Mouse (Mus musculus) layer of hippocampus, postnatal 14 days (tissue): ENCODE results near the gene Kpna7. TPM values are rescaled to one million over a fixed set of nuclear protein-coding genes. Genes with fewer than 3 reads are reported as not detected.
A peak's percentile ranks its signal among the peaks of the same experiment; 100 is the strongest.
"Not testable (repeated sequence)": the region's sequence is repeated elsewhere in the genome, so short reads cannot be mapped to it uniquely, and the experiment has no call there.

Source experiments
- DNase-seq, 2 experiments: peaks; one replicate each; pipeline ENCODE4 v3.0.0; 2021 to 2022; ENCODE audit warnings: low spot score in 2 of 2, mixed read lengths in 1 of 2
- total RNA-seq, 2 experiments: library from RNA; stranded (reverse); gene quantifications; 2 replicates each; pipeline ENCODE4 v1.2.3; 2021

Kpna7 gene
- total RNA-seq, 2 experiments from 2014 or later, result not detected

DNA sequence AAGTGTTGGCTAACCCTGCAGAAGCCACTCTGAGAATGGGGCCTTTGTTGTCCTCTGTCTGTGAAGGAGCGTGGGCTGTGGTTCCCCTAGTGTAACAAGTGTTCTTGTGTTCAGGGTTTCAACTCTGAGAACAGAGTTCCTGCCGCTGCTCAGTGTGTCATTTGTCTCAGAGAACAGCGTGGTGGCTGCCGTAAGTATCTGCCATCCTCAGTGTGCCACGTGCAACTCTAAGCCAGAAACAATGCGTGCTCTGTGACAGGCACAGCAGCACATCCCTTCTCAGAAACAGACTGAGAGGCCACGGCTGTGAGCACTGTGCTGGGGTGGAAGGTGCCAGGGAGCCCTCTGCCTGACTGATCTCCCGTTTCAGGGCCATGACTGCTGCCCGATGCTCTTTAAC lies 20.5 kb upstream of the Kpna7 start:
- DNase-seq, result peak in 1 of 2 experiments; percentile 47

DNA sequence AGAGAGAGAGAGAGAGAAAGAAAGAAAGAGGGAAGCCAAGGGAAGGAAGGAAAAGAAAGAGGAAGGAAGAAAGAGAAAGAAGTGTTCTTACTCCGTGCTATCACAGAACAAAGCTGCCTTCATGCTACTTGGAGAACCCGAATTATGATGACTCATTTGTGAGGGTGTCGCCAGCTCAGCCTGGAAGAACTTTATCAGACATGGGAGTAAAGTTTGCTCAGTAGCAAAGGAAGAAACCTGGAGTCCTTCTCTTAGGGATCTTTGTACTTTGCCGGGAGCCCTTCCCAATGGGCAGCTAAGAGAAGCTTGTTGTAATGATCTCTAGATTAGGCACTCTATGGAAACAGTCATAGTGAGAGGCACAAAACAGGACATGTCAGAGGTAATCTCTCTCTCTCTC lies 18.9 kb upstream of the Kpna7 start:
- no peak for DNase-seq

DNA sequence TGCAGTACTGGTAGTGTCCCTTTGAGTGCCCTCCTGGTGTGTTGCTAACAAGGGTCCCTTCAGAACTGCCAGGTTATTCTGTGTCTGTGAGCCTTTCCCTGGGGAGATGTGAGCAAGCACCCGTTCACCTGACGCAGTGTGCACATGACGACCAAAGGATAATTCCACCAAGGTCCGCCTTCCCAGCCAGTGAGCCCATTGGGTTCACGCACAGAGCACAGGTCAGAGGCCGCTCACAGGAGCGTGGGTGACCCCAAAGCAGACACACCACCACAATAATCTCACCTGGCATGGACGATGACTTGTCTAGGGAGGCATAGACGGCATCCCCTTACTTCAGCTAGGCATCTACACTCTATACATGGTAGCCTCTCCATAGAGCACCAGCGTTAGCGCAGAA lies 17.6 kb upstream of the Kpna7 start:
- not testable (repeated sequence) for DNase-seq

DNA sequence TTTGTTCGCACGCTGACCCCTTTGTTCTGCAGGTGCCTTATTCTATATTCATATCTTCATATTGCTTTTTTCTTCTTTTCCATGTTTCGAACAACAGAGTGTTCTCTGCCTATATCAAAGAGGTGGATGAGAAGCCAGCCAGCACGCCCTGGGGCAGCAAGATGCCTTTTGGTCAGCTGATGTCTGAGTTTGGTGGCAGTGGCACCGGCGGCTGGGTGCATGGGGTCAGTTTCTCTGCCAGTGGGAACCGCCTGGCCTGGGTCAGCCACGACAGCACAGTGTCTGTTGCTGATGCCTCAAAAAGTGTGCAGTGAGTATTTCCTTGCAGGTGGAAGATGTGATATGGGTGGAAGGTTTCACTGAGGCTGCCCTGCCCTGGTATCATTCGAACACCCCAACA lies 17.1 kb upstream of the Kpna7 start:
- DNase-seq, result no peak

DNA sequence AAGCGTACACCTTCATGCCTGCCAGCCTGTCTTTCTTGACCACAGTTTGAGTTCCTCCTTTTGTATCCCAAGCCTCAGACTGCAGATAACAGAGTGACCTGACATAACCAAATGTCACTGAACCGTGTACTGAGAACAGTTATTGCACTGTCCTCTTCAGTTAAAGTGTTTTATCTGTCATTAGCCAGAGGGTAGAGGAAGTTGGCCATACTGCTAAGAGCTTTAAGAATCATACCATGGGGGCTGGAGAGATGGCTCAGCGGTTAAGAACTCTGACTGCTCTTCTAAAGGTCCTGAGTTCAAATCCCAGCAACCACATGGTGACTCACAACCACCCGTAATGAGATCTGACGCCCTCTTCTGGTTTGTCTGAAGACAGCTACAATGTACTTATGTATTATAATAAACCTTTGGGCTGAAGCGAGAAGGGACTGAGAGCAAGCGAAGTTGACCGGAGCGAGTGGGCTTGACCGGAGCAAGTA lies 14.6 kb upstream of the Kpna7 start:
- DNase-seq, result no peak

DNA sequence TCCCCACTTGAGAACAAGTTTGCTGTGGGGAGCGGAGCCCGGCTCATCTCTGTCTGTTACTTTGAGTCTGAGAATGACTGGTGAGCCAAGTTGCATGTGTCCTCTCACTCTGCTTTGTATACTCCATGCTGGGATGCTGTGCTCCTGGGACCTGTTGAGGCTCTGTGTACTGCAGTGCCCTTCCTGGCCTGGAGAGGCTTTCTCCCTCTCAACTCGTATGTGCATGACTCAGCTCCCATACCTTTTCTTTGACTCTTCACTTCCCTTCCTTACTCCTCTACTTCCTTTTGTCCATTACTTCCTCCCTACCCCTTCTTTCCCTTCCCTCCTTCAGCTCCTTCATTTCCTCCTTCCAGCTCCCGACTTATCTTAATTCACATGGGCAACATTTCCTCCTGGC lies 12.4 kb upstream of the Kpna7 start:
- DNase-seq, result no peak

DNA sequence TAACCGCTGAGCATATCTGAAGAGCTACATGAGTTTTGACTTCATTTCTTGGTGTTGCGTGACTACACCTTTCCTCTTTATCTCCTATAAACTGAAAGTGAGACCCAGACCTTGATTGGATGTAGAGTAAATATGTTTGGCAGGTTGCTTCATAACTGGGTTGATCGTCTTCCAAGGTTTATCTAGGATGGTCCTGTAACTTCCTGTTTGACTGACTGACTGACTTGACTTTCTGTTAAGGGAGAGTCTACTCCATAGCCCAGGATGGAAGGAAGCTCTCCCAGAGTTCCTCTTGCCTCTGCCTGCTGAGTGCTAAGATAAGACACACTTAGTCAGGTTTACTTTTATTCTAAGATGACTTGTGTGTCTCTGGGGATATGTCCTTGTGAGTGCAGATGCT lies 6.0 kb upstream of the Kpna7 start:
- no peak for DNase-seq

DNA sequence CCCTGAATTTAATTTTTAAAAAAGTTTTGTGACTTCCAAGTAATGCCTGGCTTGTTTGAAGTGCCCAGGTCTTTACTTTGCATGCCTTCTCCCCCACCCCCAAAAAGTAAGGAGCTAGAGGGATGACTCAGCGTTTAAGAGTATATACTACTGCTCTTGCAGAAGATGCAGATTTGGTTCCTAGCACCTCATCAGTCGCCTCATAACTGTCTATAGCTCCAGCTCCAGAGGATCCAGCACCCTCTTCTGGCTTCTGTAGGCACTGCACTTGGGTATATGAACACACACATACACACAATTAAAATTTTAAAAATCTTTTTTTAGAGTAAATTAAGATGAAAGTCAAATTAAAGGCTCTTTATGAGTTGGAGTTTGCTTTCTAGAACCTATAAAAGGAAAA lies 4.4 kb upstream of the Kpna7 start:
- no peak for DNase-seq

DNA sequence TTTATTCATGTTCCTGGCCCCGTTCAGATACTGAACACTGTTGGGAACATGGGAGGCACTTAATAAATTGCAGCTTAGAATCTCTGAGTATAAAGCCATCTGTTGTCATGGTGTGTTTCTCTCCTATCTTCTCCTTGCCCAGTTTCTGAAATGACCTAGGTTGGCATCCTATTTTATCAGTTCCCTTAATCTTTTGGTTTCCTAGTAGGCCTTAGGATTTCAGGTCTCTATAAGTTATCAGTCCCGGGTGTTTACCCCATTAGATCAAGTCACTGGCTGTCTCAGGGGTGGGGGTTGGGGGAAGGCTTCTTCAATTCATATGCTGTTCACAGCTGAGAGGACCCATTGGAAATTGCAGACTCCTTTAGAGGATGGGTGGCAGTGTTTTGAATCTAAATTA lies 992 bp upstream of the Kpna7 start:
- no peak for DNase-seq

DNA sequence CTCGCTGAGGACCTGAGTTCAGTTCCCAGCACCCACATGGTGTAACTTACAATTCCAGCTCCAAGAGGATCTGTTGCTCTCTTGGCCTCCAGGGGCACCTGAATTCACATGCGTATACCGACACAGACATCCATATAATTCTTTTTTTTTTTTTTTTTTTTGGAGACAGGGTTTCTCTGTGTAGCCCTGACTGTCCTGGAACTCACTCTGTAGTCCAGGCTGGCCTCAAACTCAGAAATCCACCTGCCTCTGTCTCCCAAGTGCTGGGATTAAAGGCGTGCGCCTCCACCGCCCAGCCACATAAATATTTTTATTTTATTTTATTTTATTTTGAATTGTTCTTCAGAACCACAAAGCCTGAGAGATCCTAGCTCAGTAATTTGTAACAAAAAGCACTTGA lies 629 bp downstream of the Kpna7 start:
- not testable (repeated sequence) for DNase-seq

DNA sequence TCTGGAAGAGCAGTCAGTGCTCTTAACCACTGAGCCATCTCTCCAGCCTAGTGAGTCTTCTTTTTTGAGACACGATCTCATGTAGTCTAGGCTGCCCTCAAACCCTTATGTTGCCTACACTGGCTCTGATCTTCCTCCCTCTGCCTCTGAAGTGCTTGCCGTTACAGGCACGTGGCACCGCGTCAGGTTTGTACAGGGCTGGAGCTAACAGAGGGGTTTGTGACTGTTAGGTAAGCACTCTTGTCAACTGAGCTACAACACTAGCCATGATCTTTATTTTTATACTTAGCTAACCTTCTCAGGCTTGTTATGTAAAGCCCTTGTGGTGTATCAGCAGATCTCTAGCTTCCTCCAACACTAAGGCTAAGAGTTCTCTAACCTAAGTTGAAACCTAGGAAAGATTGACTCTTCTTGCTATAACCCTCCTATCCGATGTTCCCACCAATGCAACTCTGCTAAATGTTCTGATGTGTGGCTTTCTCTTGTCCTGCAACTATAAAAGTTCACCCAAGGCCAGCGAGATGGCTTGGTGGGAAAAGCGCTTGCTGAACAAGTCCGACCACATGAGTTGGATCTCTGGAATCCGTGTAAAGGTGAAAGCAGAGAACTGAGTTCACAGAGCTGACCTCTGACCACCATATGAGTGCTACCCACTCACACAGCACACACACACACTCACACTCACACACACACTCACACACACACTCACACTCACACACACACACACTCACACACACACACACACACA lies 1.8 kb downstream of the Kpna7 start:
- no peak for DNase-seq

DNA sequence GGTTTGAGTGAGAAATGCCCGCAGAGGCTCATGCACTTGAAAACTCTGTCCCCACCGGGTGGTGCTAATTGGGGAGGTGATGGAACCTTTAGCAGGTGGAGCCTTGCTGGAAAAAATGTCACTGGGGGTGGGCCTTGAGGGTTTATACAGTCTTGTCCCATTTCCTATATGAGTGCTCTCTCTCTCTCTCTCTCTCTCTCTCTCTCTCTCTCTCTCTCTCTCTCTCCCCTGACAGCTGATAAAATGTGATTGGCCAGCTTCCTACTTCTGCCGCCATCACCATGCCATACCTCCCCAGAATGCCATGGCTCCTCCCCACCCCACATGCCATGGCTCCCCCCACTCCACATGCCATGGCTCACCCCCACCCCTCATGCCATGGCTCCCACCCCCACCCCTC lies 8.7 kb downstream of the Kpna7 start:
- no peak for DNase-seq

DNA sequence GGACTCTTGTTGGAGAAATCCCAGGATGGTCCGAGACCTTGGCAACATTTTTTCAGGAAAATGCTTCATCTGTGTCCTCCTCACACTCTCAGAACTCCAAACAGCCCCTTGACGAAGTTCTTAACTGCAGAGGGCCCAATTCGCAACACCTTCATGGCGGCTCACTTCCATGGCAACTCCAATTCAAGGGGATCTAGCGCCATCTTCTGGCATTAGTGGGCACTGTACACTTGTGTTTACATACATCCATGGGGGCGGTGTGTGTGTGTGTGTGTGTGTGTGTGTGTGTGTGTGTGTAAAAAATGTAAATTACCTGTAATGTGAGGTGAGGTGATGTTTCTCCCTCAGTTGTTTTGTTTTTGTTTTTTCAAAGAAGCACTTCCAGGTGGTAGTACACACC lies 12.5 kb downstream of the Kpna7 start:
- no peak for DNase-seq

DNA sequence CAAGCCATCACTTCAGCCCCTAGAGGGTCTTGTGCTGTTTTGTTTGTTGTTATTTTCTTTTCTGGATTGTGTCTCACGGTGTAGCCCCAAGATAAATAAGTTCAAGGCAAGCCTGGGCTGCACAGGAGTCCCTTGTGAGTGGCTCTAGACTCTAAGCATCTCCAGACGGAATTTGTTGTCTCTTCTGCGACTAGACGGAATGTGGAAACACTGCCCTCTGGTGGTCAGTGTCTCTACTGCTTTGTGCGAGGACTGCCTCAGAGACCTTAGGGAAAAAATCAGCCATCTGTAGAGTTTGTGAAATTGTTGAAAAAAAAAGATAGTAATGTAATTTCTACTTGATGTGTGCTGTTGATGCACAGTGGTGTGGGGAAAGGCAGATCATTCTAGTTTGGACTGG lies 14.1 kb downstream of the Kpna7 start:
- peak; percentile 70 to 79 for DNase-seq

DNA sequence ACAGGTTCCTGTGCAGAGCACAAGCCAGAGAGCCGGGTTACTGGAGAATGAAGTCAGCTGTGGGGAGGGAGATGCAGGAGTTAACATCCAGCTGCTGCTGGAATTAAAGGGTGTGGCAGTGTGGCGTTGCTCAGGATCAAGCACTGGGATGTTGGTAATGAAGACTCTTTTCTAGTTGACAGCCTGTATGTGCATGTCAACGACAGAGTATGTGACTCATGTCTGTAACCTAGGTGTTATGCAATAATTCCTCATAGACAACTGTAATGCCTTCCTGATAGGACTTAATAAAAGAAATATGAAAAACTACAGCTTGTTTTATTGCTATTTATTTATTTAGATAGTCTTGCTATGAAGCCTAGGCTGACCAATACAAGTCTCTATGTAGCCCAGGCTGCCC lies 15.0 kb downstream of the Kpna7 start:
- no peak for DNase-seq

DNA sequence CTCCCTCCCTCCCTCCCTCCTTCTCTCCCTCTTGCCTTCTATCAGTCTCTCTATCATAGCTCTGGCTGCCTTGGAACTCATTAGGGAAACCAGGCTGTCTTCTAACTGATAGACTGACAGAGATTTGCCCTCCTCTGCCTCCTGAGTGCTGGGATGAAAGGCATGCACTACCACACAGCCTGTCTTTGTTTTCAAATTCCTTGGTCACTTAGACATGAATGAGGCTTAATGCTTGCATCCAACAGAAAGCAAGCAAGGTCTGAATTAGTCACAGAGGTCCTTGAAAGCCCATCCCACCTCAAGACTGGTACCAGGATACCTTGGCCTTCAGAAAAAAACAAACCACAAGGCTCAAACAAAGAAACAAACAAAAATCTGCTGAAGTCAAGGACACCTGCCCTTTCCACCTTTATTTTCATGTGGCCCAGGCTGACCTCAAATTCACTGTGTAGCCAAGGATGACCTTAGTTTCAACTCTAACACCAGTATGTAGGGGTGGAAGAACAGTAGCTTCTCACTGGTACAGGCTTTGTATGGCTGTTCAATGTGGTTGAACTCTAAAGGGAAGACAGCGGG lies 19.0 kb downstream of the Kpna7 start:
- DNase-seq, result no peak

DNA sequence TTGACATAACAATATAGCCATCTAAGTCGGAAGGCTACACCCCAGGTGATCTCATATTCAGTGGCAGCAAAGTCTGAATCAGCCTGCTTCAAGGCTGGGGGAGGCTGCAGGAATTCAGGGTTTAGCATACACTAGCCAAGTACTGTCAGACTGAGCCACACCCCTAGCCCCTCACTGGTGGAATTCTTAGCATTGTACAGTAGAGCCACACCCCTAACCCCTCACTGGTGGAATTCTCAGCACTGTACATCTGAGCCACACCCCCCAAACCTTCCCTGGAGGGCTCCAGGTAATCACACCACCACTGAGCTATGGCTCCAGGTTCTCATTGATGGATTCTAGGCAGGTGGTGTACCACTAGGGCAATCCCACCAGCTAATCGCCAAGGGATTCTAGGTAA lies 24.3 kb downstream of the Kpna7 start:
- no peak for DNase-seq

DNA sequence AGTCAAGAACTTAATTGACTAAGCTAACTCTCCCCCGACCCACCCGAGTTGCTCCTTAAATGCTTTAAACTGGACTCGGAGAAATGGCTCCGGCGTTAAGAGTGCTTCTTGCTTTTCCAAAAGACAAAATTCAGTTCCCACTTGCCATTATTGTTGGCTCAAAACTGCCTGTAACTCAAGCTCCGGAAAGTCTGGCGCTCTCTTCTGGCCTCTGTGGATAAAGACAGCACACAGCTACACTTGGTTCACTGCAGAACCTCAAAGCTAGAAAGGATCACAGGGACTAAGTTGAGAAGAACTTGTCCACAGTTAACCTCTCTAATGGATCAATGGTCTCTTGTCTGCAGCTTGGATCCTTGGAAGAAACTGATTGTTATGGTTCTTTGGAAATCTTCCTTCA lies 25.1 kb downstream of the Kpna7 start:
- DNase-seq, result no peak

DNA sequence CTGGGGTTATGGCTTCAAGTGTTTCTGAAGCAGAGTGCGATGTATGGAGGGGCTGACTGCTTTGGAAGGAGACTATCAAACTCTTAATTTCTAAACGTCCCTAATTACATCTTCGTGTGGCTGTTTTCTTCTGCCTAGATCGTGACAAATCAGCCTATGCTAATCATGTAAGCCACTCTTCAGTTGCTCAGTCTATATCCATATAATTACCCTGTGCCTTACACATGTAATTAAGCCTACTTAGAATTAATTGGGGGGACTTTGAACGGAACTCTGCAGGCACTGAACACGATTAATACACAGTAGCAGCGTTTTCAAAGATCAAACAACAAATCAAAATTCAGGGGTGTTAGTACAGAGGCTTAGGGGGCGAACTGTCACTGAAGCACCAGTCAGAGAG lies 25.9 kb downstream of the Kpna7 start:
- DNase-seq, result no peak

DNA sequence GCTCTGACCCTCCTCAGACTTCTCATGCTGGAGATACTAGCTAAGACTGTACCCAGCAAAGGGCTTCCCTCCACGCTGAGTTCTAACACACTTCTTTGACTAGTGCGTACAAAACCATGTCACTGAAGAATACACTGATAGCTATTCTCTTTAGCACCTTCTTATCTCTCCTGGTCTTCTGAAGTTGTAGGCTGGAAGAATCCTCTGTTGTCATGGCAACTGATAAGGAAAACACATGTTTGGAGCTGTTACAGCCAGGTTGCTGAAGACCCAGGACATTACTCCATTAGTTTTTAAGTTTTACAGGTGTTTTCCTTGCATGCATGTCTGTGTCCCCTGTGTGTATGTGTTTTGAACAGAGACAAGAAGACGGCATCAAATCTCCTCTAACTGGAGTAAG lies 29.6 kb downstream of the Kpna7 start:
- not testable (repeated sequence) for DNase-seq

DNA sequence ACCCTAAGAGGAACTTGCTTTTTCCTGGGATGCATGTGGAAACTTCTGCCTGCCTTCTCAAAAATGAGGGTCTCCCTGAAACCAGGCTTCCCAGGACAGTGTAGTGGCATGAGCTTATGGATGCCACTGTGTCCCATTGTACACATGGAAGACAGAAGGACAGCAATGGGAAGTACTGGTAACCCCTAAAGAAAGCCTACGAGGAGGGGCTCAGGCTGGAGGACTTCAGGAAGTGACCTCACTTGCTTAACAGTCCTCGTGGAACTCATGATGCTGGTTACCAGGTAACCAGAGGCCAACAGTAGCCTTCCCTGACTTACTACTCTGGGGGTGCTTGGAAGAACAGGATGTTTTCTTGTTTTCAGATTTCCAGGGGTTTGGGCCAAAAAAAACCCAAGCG lies 41.1 kb downstream of the Kpna7 start, which contains the start of gene 1700018F24Rik:
1700018F24Rik (plus strand) TSS at position 301 of the 400 bp plus-strand sequence.
- not testable (repeated sequence) for DNase-seq

DNA sequence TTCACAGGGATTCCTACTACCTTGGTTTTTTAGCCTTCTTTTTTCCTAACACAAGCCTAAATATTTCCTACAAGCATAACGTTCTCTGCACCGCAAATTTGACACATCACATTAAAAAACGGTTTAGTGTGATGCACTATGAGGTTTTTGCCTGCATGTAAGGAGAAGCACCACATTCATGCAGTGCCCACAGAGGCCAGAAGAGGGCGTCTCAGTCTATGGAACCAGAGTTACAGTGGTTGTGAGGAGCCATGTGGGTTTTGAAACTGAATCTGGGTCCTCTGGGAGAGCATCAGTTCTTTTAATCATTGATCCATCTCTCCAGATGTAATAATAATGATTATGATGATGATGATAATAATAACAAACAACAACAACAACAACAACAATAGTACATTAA lies 42.2 kb downstream of the Kpna7 start:
- DNase-seq, result no peak

DNA sequence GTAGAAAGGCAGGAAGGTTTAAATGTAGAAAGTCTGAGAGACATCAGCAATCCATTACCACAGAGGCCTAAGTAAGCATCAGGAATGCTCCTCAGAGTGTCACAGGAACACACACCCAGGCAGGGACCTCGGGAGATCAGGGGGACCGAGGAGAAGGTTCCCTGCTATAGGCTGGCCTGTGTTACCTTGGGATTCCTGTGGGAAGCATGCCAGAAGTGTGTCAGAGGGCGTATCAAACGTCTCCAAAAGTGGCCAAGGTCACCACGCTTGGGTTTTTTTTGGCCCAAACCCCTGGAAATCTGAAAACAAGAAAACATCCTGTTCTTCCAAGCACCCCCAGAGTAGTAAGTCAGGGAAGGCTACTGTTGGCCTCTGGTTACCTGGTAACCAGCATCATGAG lies 51.4 kb downstream of the Kpna7 start, which contains the start of gene Gm4871:
Gm4871 (minus strand) TSS at position 364 of the 400 bp plus-strand sequence.
- DNase-seq, result not testable (repeated sequence)
